Mouse (Mus musculus): ENCODE data around the gene Cacna1e. TPM values are rescaled to one million over a fixed set of nuclear protein-coding genes. Genes with fewer than 3 reads are reported as not detected.

The Cacna1e gene
- total and polyA plus RNA-seq, 3 experiments = 0.60 to 8.5 (median 2.5) TPM

DNA sequence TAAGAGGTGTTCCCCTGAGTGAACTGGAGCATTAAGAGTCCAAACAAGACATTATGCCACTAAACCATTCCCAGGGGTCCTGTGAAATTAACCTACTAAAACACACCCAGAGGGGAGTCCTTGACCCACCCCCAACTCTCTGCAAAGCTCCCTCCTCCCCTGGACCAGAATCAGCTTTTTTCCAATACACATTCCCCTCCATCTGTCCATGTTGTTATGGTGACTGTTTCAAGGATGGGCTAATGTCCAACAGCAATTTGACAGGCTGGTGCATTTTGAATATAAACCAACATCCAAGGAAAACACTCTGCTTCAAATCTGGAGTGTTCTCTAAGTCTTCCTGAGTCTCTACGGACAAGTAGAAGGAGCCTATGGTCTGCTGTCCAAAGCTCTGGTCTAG, 78.6 kb downstream of the Cacna1e start:
- Histone ChIP-seq H3K4me2 (ENCODE audit: insufficient read depth, low read depth, poor library complexity, severe bottlenecking) (no peak overlapping the region), H3K27ac (ENCODE audit: insufficient read depth, low read depth) (no peak overlapping the region), H3K4me1 (ENCODE audit: control insufficient read depth in 1 of 2, insufficient read depth in 2 of 2) (peaks cover 3 to 12% of the 10 kb centered on the region in 2 experiments), H3K9ac (ENCODE audit: insufficient read depth, low read depth) (no peak overlapping the region), H3K36me3 (replicated peaks in 1 of 2; ENCODE audit: control insufficient read depth in 1 of 2, insufficient read depth in 1 of 2, low read length in 1 of 2) (peaks cover 5 to 7% of the 10 kb centered on the region in 2 experiments), H3K4me3 (replicated peaks in 1 of 3; ENCODE audit: low read depth in 2 of 3, low read length in 2 of 3, poor library complexity in 1 of 3) (no peak overlapping the region), H3K9me3 (replicated peaks; ENCODE audit: low read length) (peaks cover 5% of the 10 kb centered on the region), H3K79me2 (replicated peaks; ENCODE audit: control insufficient read depth, extremely low read depth, insufficient read depth, poor library complexity, severe bottlenecking) (peaks cover 6% of the 10 kb centered on the region; the same call in 1 of the 2 replicates), H3K27me3 (replicated peaks) (no peaks in the 10 kb centered on the region)
- no peak for TF ChIP-seq USF1 (IDR thresholded peaks at IDR 0.05; ENCODE audit: low read depth, low read length)
- TF ChIP-seq ETS1 (conservative IDR thresholded peaks at IDR 0.05; ENCODE audit: low read depth, low read length) = no peak
- no peak for TF ChIP-seq PAX5 (IDR thresholded peaks at IDR 0.05; ENCODE audit: low read length)
- TF ChIP-seq JUN (IDR thresholded peaks at IDR 0.05; ENCODE audit: insufficient read depth, low read depth, low read length) = no peak
- no peak for TF ChIP-seq EP300 (IDR thresholded peaks at IDR 0.05; ENCODE audit: low read length)
- TF ChIP-seq ZKSCAN1 (IDR thresholded peaks at IDR 0.05; ENCODE audit: borderline replicate concordance, low read depth, low read length) = no peak
- no peak for TF ChIP-seq TBP (conservative IDR thresholded peaks at IDR 0.05; ENCODE audit: low read depth, low read length)
- no peak for TF ChIP-seq E2F4 (IDR thresholded peaks at IDR 0.05; ENCODE audit: insufficient replicate concordance, low read depth, low read length)
- TF ChIP-seq ELF1 (IDR thresholded peaks at IDR 0.05; ENCODE audit: low read depth, low read length) = no peak
- no peak for TF ChIP-seq RCOR1 (conservative IDR thresholded peaks at IDR 0.05; ENCODE audit: low read depth, low read length)
- no peak for TF ChIP-seq UBTF (IDR thresholded peaks at IDR 0.05; ENCODE audit: low read depth, low read length)
- no peak for TF ChIP-seq JUND (conservative IDR thresholded peaks at IDR 0.05; ENCODE audit: low read depth, low read length)
- TF ChIP-seq ZNF384 (IDR thresholded peaks at IDR 0.05; ENCODE audit: low read depth, low read length) = no peak
- no peak for TF ChIP-seq CHD2 (IDR thresholded peaks at IDR 0.05; ENCODE audit: low read length)
- DNase-seq (ENCODE audit: extremely low read depth) = no peak
- dilution Hi-C loops (cut with MboI; ENCODE audit: extremely low pct_ligation_motif_present, extremely low pct_unique_long_range_greater_than_20kb, low sequenced_read_pairs) = no loop called here
- in situ Hi-C loops (cut with MboI; ENCODE audit: low pct_ligation_motif_present, low pct_unique_long_range_greater_than_20kb, low sequenced_read_pairs) = no loop called here

DNA sequence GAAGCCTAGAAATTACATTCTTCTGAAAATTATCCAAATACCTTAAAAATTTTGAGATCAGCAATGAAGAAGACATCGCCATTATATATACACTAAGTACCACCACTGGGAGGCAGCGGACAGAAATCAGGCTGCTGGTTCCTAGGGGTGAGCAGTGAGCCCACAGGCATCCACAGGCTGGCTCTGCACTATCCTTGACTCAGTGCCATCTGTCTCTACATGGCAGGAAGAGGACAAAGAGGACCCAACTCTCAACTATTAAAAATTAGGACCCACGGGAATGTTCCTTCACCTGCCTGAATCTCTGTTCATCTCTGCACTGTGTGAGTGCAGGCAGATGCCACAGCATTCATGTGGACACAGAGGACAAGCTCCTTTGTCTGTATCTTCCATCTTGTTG, 79.3 kb downstream of the Cacna1e start:
- in situ Hi-C loops (cut with MboI; ENCODE audit: low pct_ligation_motif_present, low pct_unique_long_range_greater_than_20kb, low sequenced_read_pairs) = no loop called here
- no peak overlapping the region for H3K4me3 ChIP-seq (replicated peaks in 1 of 3; ENCODE audit: low read depth in 2 of 3, low read length in 2 of 3, poor library complexity in 1 of 3)
- dilution Hi-C loops (cut with MboI; ENCODE audit: extremely low pct_ligation_motif_present, extremely low pct_unique_long_range_greater_than_20kb, low sequenced_read_pairs) = no loop called here
- H3K9me3 ChIP-seq (replicated peaks; ENCODE audit: low read length) = peaks cover 8% of the 10 kb centered on the region
- H3K4me1 ChIP-seq (ENCODE audit: control insufficient read depth in 1 of 2, insufficient read depth in 2 of 2) = peaks cover 3 to 12% of the 10 kb centered on the region in 2 experiments
- H3K27me3 ChIP-seq (replicated peaks) = no peaks in the 10 kb centered on the region
- TF ChIP-seq CTCF (conservative IDR thresholded peaks at IDR 0.05 in 1 of 2, IDR thresholded peaks at IDR 0.05 in 1 of 2; ENCODE audit: low read depth in 2 of 2, low read length in 2 of 2) = peak in 1 of 2 experiments; percentile 36; a peak in 2 of 4 replicates
- peak; percentile 21 for TF ChIP-seq RAD21 (IDR thresholded peaks at IDR 0.05; ENCODE audit: low read depth, low read length)
- no peak for TF ChIP-seq NELFE (IDR thresholded peaks at IDR 0.05; ENCODE audit: low read depth, low read length)
- TF ChIP-seq SMC3 (IDR thresholded peaks at IDR 0.05; ENCODE audit: low read depth, low read length) = peak; percentile 41
- peaks cover 7 to 13% of the 10 kb centered on the region in 2 experiments for H3K36me3 ChIP-seq (replicated peaks in 1 of 2; ENCODE audit: control insufficient read depth in 1 of 2, insufficient read depth in 1 of 2, low read length in 1 of 2)
- DNase-seq (ENCODE audit: extremely low read depth) = no peak
- peaks cover 6% of the 10 kb centered on the region; the same call in 1 of the 2 replicates for H3K79me2 ChIP-seq (replicated peaks; ENCODE audit: control insufficient read depth, extremely low read depth, insufficient read depth, poor library complexity, severe bottlenecking)
- no peak overlapping the region for H3K4me2 ChIP-seq (ENCODE audit: insufficient read depth, low read depth, poor library complexity, severe bottlenecking)
- no peak overlapping the region for H3K9ac ChIP-seq (ENCODE audit: insufficient read depth, low read depth)
- H3K27ac ChIP-seq (ENCODE audit: insufficient read depth, low read depth) = no peak overlapping the region
